7 mouse cellular contexts compared by ENCODE assay signal in the genomic region with DNA sequence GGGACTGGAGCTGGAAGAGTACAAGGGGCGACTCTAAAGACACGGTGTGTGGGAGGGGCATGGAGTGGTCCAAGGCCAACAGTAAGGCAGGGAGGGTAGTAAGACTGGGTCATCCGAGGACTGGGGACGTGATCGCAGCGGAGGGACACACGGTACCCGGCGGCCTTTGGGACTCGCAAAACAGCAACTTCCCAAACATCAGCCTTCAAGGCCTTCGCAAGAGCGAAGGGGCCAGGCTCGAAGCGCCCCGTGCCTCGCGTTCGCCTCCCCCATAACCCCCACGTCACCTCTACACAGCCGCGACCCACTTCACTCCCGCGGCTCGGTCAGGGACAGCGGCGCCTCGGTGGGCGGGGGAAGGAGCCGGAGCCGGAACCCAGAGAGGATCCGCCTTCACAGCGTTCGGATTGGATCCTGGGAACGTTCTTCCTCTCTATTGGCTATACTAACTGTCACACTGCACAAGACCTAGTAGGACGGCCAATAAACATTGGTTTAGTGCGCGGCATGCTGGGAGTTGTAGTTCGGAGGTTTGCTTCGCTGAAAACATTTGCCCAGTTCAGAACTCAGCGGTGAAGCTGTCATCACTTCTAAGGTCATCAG. TPM values are rescaled to one million over a fixed set of nuclear protein-coding genes. Genes with fewer than 3 reads are reported as not detected.
DNase-seq lines count a peak whose midpoint lies in the region; ATAC-seq lines count a peak whose summit lies in the region.

Gene Zfp691, minus strand, starts transcription at position 345 of the 603 bp plus-strand sequence.

- peak within 1 kb of the TSS; percentile 79 for H3K9ac ChIP-seq in intestine, embryonic 15.5 days

- H3K27ac ChIP-seq in intestine, embryonic 15.5 days: peak within 1 kb of the TSS; percentile 42
- peak within 1 kb of the TSS; percentile 87 for H3K27ac ChIP-seq in midbrain, embryonic 10.5 days (replicated peaks)

- DNase-seq in adrenal gland, adult 2 months: peak; percentile 96
- DNase-seq in embryo, embryonic 11.5 days (ENCODE audit: low read depth, low spot score): peak; percentile 92
- DNase-seq in gastrocnemius, postnatal 36 days: peak; percentile 85 to 88
- peak; percentile 96 to 99 for DNase-seq in left cerebral cortex, postnatal 25 days (ENCODE audit: low spot score in 2 of 2)
- peak; percentile 93 for DNase-seq in midbrain, embryonic 10.5 days (ENCODE audit: low spot score)
- DNase-seq in right cerebral cortex, postnatal 4 days: peak; percentile 84

- H3K36me3 ChIP-seq in intestine, embryonic 15.5 days: peaks cover 7% of the 10 kb centered on the region; the same call in 1 of the 2 replicates
- peaks cover 33% of the 10 kb centered on the region for H3K36me3 ChIP-seq in midbrain, embryonic 10.5 days

- H3K4me3 ChIP-seq in intestine, embryonic 15.5 days (replicated peaks): peak within 1 kb of the TSS; percentile 76
- peak within 1 kb of the TSS; percentile 83 for H3K4me3 ChIP-seq in midbrain, embryonic 10.5 days

- H3K4me2 ChIP-seq in intestine, embryonic 15.5 days (replicated peaks): peak within 1 kb of the TSS; percentile 81

- no peaks in the 10 kb centered on the region for H3K9me3 ChIP-seq in intestine, embryonic 15.5 days
- no peaks in the 10 kb centered on the region for H3K9me3 ChIP-seq in midbrain, embryonic 10.5 days (replicated peaks)

- WGBS in intestine, embryonic 15.5 days: under 1% methylated on average over 40 of the region's 40 CpGs
- under 1% methylated on average over 40 of the region's 40 CpGs for WGBS in midbrain, embryonic 10.5 days

- H3K27me3 ChIP-seq in intestine, embryonic 15.5 days (replicated peaks): no peaks in the 10 kb centered on the region
- H3K27me3 ChIP-seq in midbrain, embryonic 10.5 days (ENCODE audit: low read depth, poor library complexity, severe bottlenecking): no peaks in the 10 kb centered on the region

- intact Hi-C loops in gastrocnemius, postnatal 36 days (cut with DNase I): no loop called here
- intact Hi-C loops in left cerebral cortex, postnatal 25 days (cut with DNase I): no loop called here

- H3K4me1 ChIP-seq in intestine, embryonic 15.5 days (replicated peaks): peaks cover 10% of the 10 kb centered on the region
- H3K4me1 ChIP-seq in midbrain, embryonic 10.5 days: peaks cover 35% of the 10 kb centered on the region

- peak; percentile 100 for ATAC-seq in intestine, embryonic 15.5 days

RNA-seq across cellular contexts. Expression of gene Zfp691, which starts in this region (rescaled TPM):
- total RNA-seq in adrenal gland, adult 2 months (2021): 10 to 100 TPM; 12.0 to 16.1 TPM
- polyA plus RNA-seq in adrenal gland, adult 2 months (2012; rRNA removed): 15.7 and 16.5 TPM in 2 replicates
- total RNA-seq in gastrocnemius, postnatal 36 days (2021): 10 to 100 TPM; 15.5 to 16.9 TPM
- 5.2 and 6.6 TPM in 2 replicates for polyA plus RNA-seq in intestine, embryonic 15.5 days (2015; fragmentation: Nextera tagmentation; extraction: Ambion mirVana)
- 1 to 10 TPM; 7.9 to 8.6 TPM for total RNA-seq in left cerebral cortex, postnatal 25 days (2021)
- polyA plus RNA-seq in midbrain, embryonic 10.5 days (2016; fragmentation: Nextera tagmentation; extraction: Ambion mirVana): 13.1 and 13.3 TPM in 2 replicates

Comparison
In these comparisons a context has a peak if more than half of its experiments do, and no peak if none do; other contexts are left out.
1. Peak in every context shown above with its lines: DNase-seq, ATAC-seq, H3K4me3 ChIP-seq and H3K27ac ChIP-seq.